Mouse (Mus musculus) spleen, postnatal 36 days (tissue): Measurements from ENCODE around the gene Gm11034.

Experiments
- DNase-seq, 2 experiments: peaks; one replicate each; pipeline ENCODE4 v3.0.0; 2022; ENCODE audit warnings: low spot score in 2 of 2, mixed read lengths in 1 of 2

Gm11034 gene

GRCm38 (mm10) chr8:72213536-72213935 is at the start of gene Gm11034:
Gm11034 (minus strand) TSS chr8:72213636.
- no peak for DNase-seq

GRCm38 (mm10) chr8:72262756-72263155 is 49.3 kb upstream of the Gm11034 start:
- DNase-seq: no peak

GRCm38 (mm10) chr8:72261872-72262271 is 48.4 kb upstream of the Gm11034 start:
- DNase-seq: no peak

- no peak for DNase-seq
Measured at GRCm38 (mm10) chr8:72261431-72261830, 48.0 kb upstream of the Gm11034 start.

GRCm38 (mm10) chr8:72261019-72261418 is 47.6 kb upstream of the Gm11034 start:
- DNase-seq: peak; percentile 78 to 83

- DNase-seq: peak; percentile 59 to 60
Measured at GRCm38 (mm10) chr8:72260585-72260984, 47.1 kb upstream of the Gm11034 start.

GRCm38 (mm10) chr8:72259862-72260261 is 46.4 kb upstream of the Gm11034 start:
- no peak for DNase-seq

GRCm38 (mm10) chr8:72257902-72258238 is 44.4 kb upstream of the Gm11034 start:
- no peak for DNase-seq

- DNase-seq: peak; percentile 54 to 57
Measured at GRCm38 (mm10) chr8:72257171-72257901, 43.9 kb upstream of the Gm11034 start.

- DNase-seq: peak; percentile 58 to 61
Measured at GRCm38 (mm10) chr8:72244610-72245009, 31.2 kb upstream of the Gm11034 start.

- no peak for DNase-seq
Measured at GRCm38 (mm10) chr8:72242226-72242625, 28.8 kb upstream of the Gm11034 start.

- no peak for DNase-seq
Measured at GRCm38 (mm10) chr8:72240951-72241350, 27.5 kb upstream of the Gm11034 start.

GRCm38 (mm10) chr8:72240403-72240763 is 26.9 kb upstream of the Gm11034 start:
- DNase-seq: no peak

- peak; percentile 98 to 99 for DNase-seq
Measured at GRCm38 (mm10) chr8:72239499-72240402, 26.3 kb upstream of the Gm11034 start, which contains the start of gene Ap1m1. Ap1m1 (plus strand) TSS chr8:72240018.

GRCm38 (mm10) chr8:72222656-72223055 is 9.2 kb upstream of the Gm11034 start:
- DNase-seq: no peak

GRCm38 (mm10) chr8:72220758-72221157 is 7.3 kb upstream of the Gm11034 start:
- no peak for DNase-seq

GRCm38 (mm10) chr8:72219541-72220363 is 6.3 kb upstream of the Gm11034 start, which contains the start of gene Fam32a:
Fam32a (plus strand) TSS chr8:72219730.
- DNase-seq: peak; percentile 90 to 94

GRCm38 (mm10) chr8:72218781-72219540 is 5.5 kb upstream of the Gm11034 start:
- no peak for DNase-seq

- DNase-seq: peak; percentile 72 to 79
Measured at GRCm38 (mm10) chr8:72215871-72216270, 2.4 kb upstream of the Gm11034 start.

- peak; percentile 48 to 51 for DNase-seq
Measured at GRCm38 (mm10) chr8:72215060-72215459, 1.6 kb upstream of the Gm11034 start.

GRCm38 (mm10) chr8:72212751-72213150 is 685 bp downstream of the Gm11034 start, which contains the start of gene Cib3:
Cib3 (minus strand) TSS chr8:72212837.
- DNase-seq: no peak
